Comparison of ENCODE assay signal across 8 mouse cellular contexts in genomic region chr17:47629717-47630677, GRCm38 (mm10). TPM values are rescaled to one million over a fixed set of nuclear protein-coding genes. Genes with fewer than 3 reads are reported as not detected.
DNase-seq lines count a peak whose midpoint lies in the region; ATAC-seq and TF ChIP-seq lines count a peak whose summit lies in the region.

No protein-coding gene starts in this region.

- DNase-seq in lung, adult 2 months, result peak; percentile 44
- DNase-seq in lung, postnatal 4 days, result no peak
- peak; percentile 81 for DNase-seq in cerebellum, adult 11-12 months
- DNase-seq in forelimb bud, embryonic 11.5 days (ENCODE audit: low read depth, low spot score), result peak; percentile 10
- DNase-seq in hindbrain, postnatal 0 days (ENCODE audit: low spot score), result peak; percentile 43
- peak; percentile 58 to 61 for DNase-seq in thymus, postnatal 10 days (ENCODE audit: low spot score in 2 of 2)

- under 1% methylated on average over 61 of the region's 61 CpGs for WGBS in lung, adult 2 months
- under 1% methylated on average over 59 of the region's 61 CpGs for WGBS in hindbrain, postnatal 0 days
- 1% methylated on average over 60 of the region's 61 CpGs for WGBS in limb, embryonic 15.5 days

- peak overlapping the region; percentile 80 for H3K9ac ChIP-seq in hindbrain, postnatal 0 days (replicated peaks; ENCODE audit: low read length)
- peak overlapping the region; percentile 58 for H3K9ac ChIP-seq in limb, embryonic 15.5 days

- H3K27me3 ChIP-seq in hindbrain, postnatal 0 days (ENCODE audit: insufficient read depth, low read length), result no peaks in the 10 kb centered on the region
- H3K27me3 ChIP-seq in limb, embryonic 15.5 days, result no peaks in the 10 kb centered on the region

- H3K27ac ChIP-seq in hindbrain, postnatal 0 days, result peak overlapping the region; percentile 90
- H3K27ac ChIP-seq in limb, embryonic 15.5 days, result peak overlapping the region; percentile 95

- peak; percentile 31 for ATAC-seq in hindbrain, postnatal 0 days
- no peak; the same call in 1 of the 2 replicates for ATAC-seq in limb, embryonic 15.5 days (ENCODE audit: insufficient number of reproducible peaks, low FRiP score, low TSS enrichment, low read depth)
- peak; percentile 16; the same call in 1 of the 2 replicates for ATAC-seq in monocyte, adult 5-6 weeks (replicated peaks; ENCODE audit: insufficient number of reproducible peaks, low FRiP score, low TSS enrichment, poor library complexity, severe bottlenecking)

- no peaks in the 10 kb centered on the region for H3K9me3 ChIP-seq in hindbrain, postnatal 0 days (ENCODE audit: low read length)
- no peaks in the 10 kb centered on the region for H3K9me3 ChIP-seq in limb, embryonic 15.5 days

- H3K4me3 ChIP-seq in lung, adult 2 months (replicated peaks; ENCODE audit: extremely low read depth, low read depth, low read length), result peak overlapping the region; percentile 92
- peak overlapping the region; percentile 78 for H3K4me3 ChIP-seq in hindbrain, postnatal 0 days (ENCODE audit: low read length)
- H3K4me3 ChIP-seq in limb, embryonic 15.5 days, result peak overlapping the region; percentile 79

- H3K4me2 ChIP-seq in hindbrain, postnatal 0 days (ENCODE audit: low read depth, low read length), result peak overlapping the region; percentile 97
- H3K4me2 ChIP-seq in limb, embryonic 15.5 days, result peak overlapping the region; percentile 96

- TF ChIP-seq POLR2A in lung, adult 2 months (IDR thresholded peaks at IDR 0.05; ENCODE audit: borderline replicate concordance, extremely low read depth, low read depth, low read length), result no peak

- H3K36me3 ChIP-seq in hindbrain, postnatal 0 days (ENCODE audit: insufficient read depth, low read length), result no peaks in the 10 kb centered on the region
- peaks cover 14% of the 10 kb centered on the region for H3K36me3 ChIP-seq in limb, embryonic 15.5 days

- H3K4me1 ChIP-seq in lung, adult 2 months (ENCODE audit: control insufficient read depth, insufficient read depth, low read length), result peaks cover 7% of the 10 kb centered on the region; the same call in 1 of the 2 replicates
- peaks cover 20% of the 10 kb centered on the region for H3K4me1 ChIP-seq in hindbrain, postnatal 0 days (ENCODE audit: insufficient read depth, low read length)
- H3K4me1 ChIP-seq in limb, embryonic 15.5 days, result peaks cover 22% of the 10 kb centered on the region

- no peak for TF ChIP-seq CTCF in lung, adult 2 months (IDR thresholded peaks at IDR 0.05; ENCODE audit: insufficient read depth, low read length)
- TF ChIP-seq CTCF in hindbrain, postnatal 0 days (IDR thresholded peaks at IDR 0.05; ENCODE audit: low read depth), result 0 out of 2 replicates have a peak, but pooled peaks have one; percentile 9

RNA-seq across cellular contexts. Expression of gene Usp49, which starts 0.5 kb away (rescaled TPM):
- 6.4 and 6.7 TPM in 2 replicates for polyA plus RNA-seq in lung, adult 2 months (2012; rRNA removed)
- total RNA-seq in hindbrain, postnatal 0 days (2014; rRNA removed), result 20.7 and 25.5 TPM in 2 replicates
- 4.2 and 4.9 TPM in 2 replicates for polyA plus RNA-seq in hindbrain, postnatal 0 days (2015; fragmentation: Nextera tagmentation; extraction: Ambion mirVana)
- 3.0 and 4.0 TPM in 2 replicates for polyA plus RNA-seq in limb, embryonic 15.5 days (2015; fragmentation: Nextera tagmentation; extraction: Ambion mirVana)
- 2.6 to 3.9 TPM (median 3.0 TPM) in 3 replicates for total RNA-seq in monocyte, adult 5-6 weeks (2017)

RNA-seq across cellular contexts. Expression of gene Gm20517, which starts 18.6 kb away (rescaled TPM):
- polyA plus RNA-seq in lung, adult 2 months (2012; rRNA removed), result 0.45 and 0.52 TPM in 2 replicates
- 4.6 and 4.8 TPM in 2 replicates for total RNA-seq in hindbrain, postnatal 0 days (2014; rRNA removed)
- 1.2 and 1.6 TPM in 2 replicates for polyA plus RNA-seq in hindbrain, postnatal 0 days (2015; fragmentation: Nextera tagmentation; extraction: Ambion mirVana)
- 0.99 and 2.4 TPM in 2 replicates for polyA plus RNA-seq in limb, embryonic 15.5 days (2015; fragmentation: Nextera tagmentation; extraction: Ambion mirVana)
- 0.21 to 4.1 TPM (median 3.4 TPM) in 3 replicates for total RNA-seq in monocyte, adult 5-6 weeks (2017)

RNA-seq across cellular contexts. Expression of gene Med20, which starts 18.6 kb away (rescaled TPM):
- polyA plus RNA-seq in lung, adult 2 months (2012; rRNA removed), result 20.0 and 27.3 TPM in 2 replicates
- 27.9 and 40.9 TPM in 2 replicates for total RNA-seq in hindbrain, postnatal 0 days (2014; rRNA removed)
- polyA plus RNA-seq in hindbrain, postnatal 0 days (2015; fragmentation: Nextera tagmentation; extraction: Ambion mirVana), result 27.3 and 27.9 TPM in 2 replicates
- polyA plus RNA-seq in limb, embryonic 15.5 days (2015; fragmentation: Nextera tagmentation; extraction: Ambion mirVana), result 48.9 and 53.2 TPM in 2 replicates
- 34.9 to 75.1 TPM (median 57.2 TPM) in 3 replicates for total RNA-seq in monocyte, adult 5-6 weeks (2017)

RNA-seq across cellular contexts. Expression of gene Bysl, which starts 18.7 kb away (rescaled TPM):
- polyA plus RNA-seq in lung, adult 2 months (2012; rRNA removed), result 7.4 and 9.8 TPM in 2 replicates
- total RNA-seq in hindbrain, postnatal 0 days (2014; rRNA removed), result 20.2 and 25.7 TPM in 2 replicates
- 25.3 and 27.1 TPM in 2 replicates for polyA plus RNA-seq in hindbrain, postnatal 0 days (2015; fragmentation: Nextera tagmentation; extraction: Ambion mirVana)
- polyA plus RNA-seq in limb, embryonic 15.5 days (2015; fragmentation: Nextera tagmentation; extraction: Ambion mirVana), result 24.1 and 26.3 TPM in 2 replicates
- 6.1 to 11.2 TPM (median 8.2 TPM) in 3 replicates for total RNA-seq in monocyte, adult 5-6 weeks (2017)

RNA-seq across cellular contexts. Expression of gene Tomm6, which starts 58.2 kb away (rescaled TPM):
- polyA plus RNA-seq in lung, adult 2 months (2012; rRNA removed), result 94.7 and 101 TPM in 2 replicates
- 158 and 198 TPM in 2 replicates for total RNA-seq in hindbrain, postnatal 0 days (2014; rRNA removed)
- polyA plus RNA-seq in hindbrain, postnatal 0 days (2015; fragmentation: Nextera tagmentation; extraction: Ambion mirVana), result 343 and 371 TPM in 2 replicates
- polyA plus RNA-seq in limb, embryonic 15.5 days (2015; fragmentation: Nextera tagmentation; extraction: Ambion mirVana), result 386 and 389 TPM in 2 replicates
- total RNA-seq in monocyte, adult 5-6 weeks (2017), result 17.7 to 36.4 TPM (median 24.6 TPM) in 3 replicates

Comparison
In these comparisons a context has a peak if more than half of its experiments do, and no peak if none do; other contexts are left out.
1. DNase-seq: peak in lung, adult 2 months (single experiment), cerebellum, adult 11-12 months (single experiment), forelimb bud, embryonic 11.5 days (single experiment), hindbrain, postnatal 0 days (single experiment) and thymus, postnatal 10 days (2 of 2); none in lung, postnatal 4 days (0 of 2).
2. Peak in every context shown above with its lines, with median percentiles within 50 percentile points of each other: H3K4me3 ChIP-seq.